Comparison of ENCODE assay signal across 18 mouse cellular contexts in the genomic region with DNA sequence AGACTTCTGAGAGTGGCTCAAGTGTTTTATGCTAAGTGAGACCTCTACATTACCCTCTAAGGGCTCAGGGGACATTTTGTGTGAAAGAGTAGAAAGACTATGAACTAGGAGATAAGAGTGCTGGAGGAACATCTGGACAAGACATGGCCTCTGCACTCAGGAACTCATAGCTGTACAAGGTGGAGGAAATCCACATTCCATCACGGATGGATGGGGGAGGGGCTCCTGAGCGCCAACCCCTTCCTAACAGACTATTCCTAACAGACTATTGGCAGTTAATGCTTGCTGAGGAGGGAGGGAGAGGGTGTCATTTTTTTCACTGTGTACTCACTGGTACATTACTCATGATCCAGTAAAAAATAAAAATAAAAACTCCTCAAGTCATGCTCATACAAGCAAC. TPM values are rescaled to one million over a fixed set of nuclear protein-coding genes. Genes with fewer than 3 reads are reported as not detected.
A peak's percentile ranks its signal among the peaks of the same experiment; 100 is the strongest.
DNase-seq lines count a peak whose midpoint lies in the region; ATAC-seq lines count a peak whose summit lies in the region.
"Had no signal": no experiment of that assay in that cellular context is flagged by ENCODE, and none has a peak within 500 bp of the region (broad histone marks: within the 10 kb centered on the region; RNA-seq: fewer than 3 reads in every experiment).

No protein-coding gene starts in this region.

- peaks cover 21% of the 10 kb centered on the region for H3K4me1 ChIP-seq in heart, embryonic 13.5 days
- H3K4me1 ChIP-seq in kidney, embryonic 14.5 days (ENCODE audit: control insufficient read depth, insufficient read depth, low read length), result no peaks in the 10 kb centered on the region
- H3K4me1 ChIP-seq: hindbrain, embryonic 10.5 days; neural tube, embryonic 13.5 days had no signal

- no peak; the same call in 1 of the 2 replicates for ATAC-seq in heart, embryonic 13.5 days (ENCODE audit: extremely low read depth, insufficient number of reproducible peaks, low FRiP score, low TSS enrichment)
- ATAC-seq in kidney, embryonic 14.5 days (ENCODE audit: low FRiP score, low TSS enrichment), result no peak; the same call in 1 of the 2 replicates
- ATAC-seq: activated CD4-positive, CD25-positive, alpha-beta regulatory T cell, adult 4 months; CD4-positive, CD25-positive, alpha-beta regulatory T cell, adult 4 months; forebrain, embryonic 14.5 days; intestine, embryonic 16.5 days; lung, postnatal 0 days had no signal

- peaks cover 72% of the 10 kb centered on the region for H3K36me3 ChIP-seq in heart, embryonic 13.5 days
- peaks cover 36% of the 10 kb centered on the region for H3K36me3 ChIP-seq in kidney, embryonic 14.5 days (ENCODE audit: control insufficient read depth, insufficient read depth, low read length)

- DNase-seq in heart, adult 9 months (ENCODE audit: low spot score in 2 of 2), result no peak
- DNase-seq in kidney, postnatal 4 days, result peak; percentile 33 to 35
- DNase-seq in R1 (ENCODE audit: low read depth, low spot score), result peak; percentile 65
- DNase-seq in mesoderm, embryonic 11.5 days (ENCODE audit: low read depth, low spot score), result peak; percentile 48
- DNase-seq in adrenal gland, postnatal 10 days, result no peak
- DNase-seq: cerebellum, postnatal 25 days; layer of hippocampus, adult 9-11 months; thymus, adult 18-20 months had no signal

- no peak overlapping the region for H3K9ac ChIP-seq in heart, embryonic 13.5 days
- H3K9ac ChIP-seq in kidney, embryonic 14.5 days (ENCODE audit: low read depth, low read length), result no peak overlapping the region
- H3K9ac ChIP-seq: heart, embryonic 12.5 days; neural tube, embryonic 13.5 days had no signal

- H3K4me3 ChIP-seq in heart, embryonic 13.5 days, result no peak overlapping the region
- H3K4me3 ChIP-seq in kidney, embryonic 14.5 days (ENCODE audit: low read length), result no peak overlapping the region
- H3K4me3 ChIP-seq: heart, embryonic 12.5 days; hindbrain, embryonic 10.5 days; neural tube, embryonic 13.5 days had no signal

- no peaks in the 10 kb centered on the region for H3K9me3 ChIP-seq in heart, embryonic 13.5 days
- H3K9me3 ChIP-seq in kidney, embryonic 14.5 days (ENCODE audit: control insufficient read depth, low read length), result no peaks in the 10 kb centered on the region
- H3K9me3 ChIP-seq: heart, embryonic 12.5 days; hindbrain, embryonic 10.5 days; neural tube, embryonic 13.5 days had no signal

- no peak overlapping the region for H3K4me2 ChIP-seq in heart, embryonic 13.5 days
- H3K4me2 ChIP-seq in kidney, embryonic 14.5 days (replicated peaks; ENCODE audit: low read depth, low read length), result no peak overlapping the region
- H3K4me2 ChIP-seq: heart, embryonic 12.5 days; neural tube, embryonic 13.5 days had no signal

- no peaks in the 10 kb centered on the region for H3K27me3 ChIP-seq in heart, embryonic 13.5 days (replicated peaks)
- no peaks in the 10 kb centered on the region for H3K27me3 ChIP-seq in kidney, embryonic 14.5 days (ENCODE audit: control insufficient read depth, insufficient read depth, low read length)
- H3K27me3 ChIP-seq: heart, embryonic 12.5 days; neural tube, embryonic 13.5 days had no signal

- 32% methylated on average over 2 of the region's 2 CpGs for WGBS in heart, embryonic 13.5 days
- 52% methylated on average over 2 of the region's 2 CpGs for WGBS in kidney, embryonic 14.5 days

- H3K27ac ChIP-seq in heart, embryonic 13.5 days (replicated peaks), result peak overlapping the region; percentile 58; the same call in 1 of the 2 replicates
- no peak overlapping the region for H3K27ac ChIP-seq in kidney, embryonic 14.5 days (ENCODE audit: low read depth, low read length)
- H3K27ac ChIP-seq: hindbrain, embryonic 10.5 days; neural tube, embryonic 13.5 days had no signal

RNA-seq across cellular contexts. Expression of gene Hspe1, which starts 13.2 kb away (rescaled TPM):
- 306 and 363 TPM in 2 replicates for polyA plus RNA-seq in heart, embryonic 13.5 days (2015; fragmentation: Nextera tagmentation; extraction: Ambion mirVana)
- polyA plus RNA-seq in kidney, embryonic 14.5 days (2014; fragmentation: Nextera tagmentation; extraction: Ambion mirVana), result 508 and 679 TPM in 2 replicates
- total RNA-seq in adrenal gland, postnatal 10 days (2021), result 100 to 1,000 TPM; 366 to 527 TPM

RNA-seq across cellular contexts. Expression of gene Hspd1, which starts 13.3 kb away (rescaled TPM):
- 432 and 493 TPM in 2 replicates for polyA plus RNA-seq in heart, embryonic 13.5 days (2015; fragmentation: Nextera tagmentation; extraction: Ambion mirVana)
- 359 and 402 TPM in 2 replicates for polyA plus RNA-seq in kidney, embryonic 14.5 days (2014; fragmentation: Nextera tagmentation; extraction: Ambion mirVana)
- total RNA-seq in adrenal gland, postnatal 10 days (2021), result 100 to 1,000 TPM; 724 to 915 TPM

RNA-seq across cellular contexts. Expression of gene Coq10b, which starts 22.2 kb away (rescaled TPM):
- 20.9 and 21.4 TPM in 2 replicates for polyA plus RNA-seq in heart, embryonic 13.5 days (2015; fragmentation: Nextera tagmentation; extraction: Ambion mirVana)
- 14.3 and 15.1 TPM in 2 replicates for polyA plus RNA-seq in kidney, embryonic 14.5 days (2014; fragmentation: Nextera tagmentation; extraction: Ambion mirVana)
- 10 to 100 TPM; 35.7 to 82.2 TPM for total RNA-seq in adrenal gland, postnatal 10 days (2021)

RNA-seq across cellular contexts. Expression of gene Sf3b1, which starts 47.5 kb away (rescaled TPM):
- 172 and 198 TPM in 2 replicates for polyA plus RNA-seq in heart, embryonic 13.5 days (2015; fragmentation: Nextera tagmentation; extraction: Ambion mirVana)
- polyA plus RNA-seq in kidney, embryonic 14.5 days (2014; fragmentation: Nextera tagmentation; extraction: Ambion mirVana), result 309 and 336 TPM in 2 replicates
- total RNA-seq in adrenal gland, postnatal 10 days (2021), result 100 to 1,000 TPM; 117 to 148 TPM

RNA-seq across cellular contexts. Expression of gene Mob4, which starts 56.3 kb away (rescaled TPM):
- polyA plus RNA-seq in heart, embryonic 13.5 days (2015; fragmentation: Nextera tagmentation; extraction: Ambion mirVana), result 95.9 and 117 TPM in 2 replicates
- polyA plus RNA-seq in kidney, embryonic 14.5 days (2014; fragmentation: Nextera tagmentation; extraction: Ambion mirVana), result 144 and 172 TPM in 2 replicates
- 100 to 1,000 TPM; 132 to 252 TPM for total RNA-seq in adrenal gland, postnatal 10 days (2021)

Comparison
In these comparisons a context has a peak if more than half of its experiments do, and no peak if none do; other contexts are left out.
1. DNase-seq: peak in kidney, postnatal 4 days (2 of 2), R1 (single experiment) and mesoderm, embryonic 11.5 days (single experiment); none in heart, adult 9 months (0 of 2) and adrenal gland, postnatal 10 days (single experiment).